Mouse (Mus musculus) CD8-positive naive resting alpha-beta T cell, adult 2 months (primary cell): ENCODE results near the gene Esam.

ENCODE experiments used
- DNase-seq, 2 experiments: peaks; one replicate each; pipeline ENCODE4 v3.0.0; 2022; ENCODE audit warnings: low read depth in 2 of 2, low spot score in 2 of 2

The Esam gene

GRCm38 (mm10) chr9:37527396-37528224, at the start of gene Esam:
TSS of gene Esam (plus strand) at chr9:37528078.
- no peak for DNase-seq

GRCm38 (mm10) chr9:37485146-37485545, 42.7 kb upstream of the Esam start:
- DNase-seq, result no peak

GRCm38 (mm10) chr9:37488041-37488440, 39.8 kb upstream of the Esam start:
- DNase-seq, result no peak

- DNase-seq, result peak; percentile 81 to 84
These were observed 39.1 kb upstream of the Esam start, which contains the start of gene Msantd2 for GRCm38 (mm10) chr9:37488611-37489396. TSS of gene Msantd2 (plus strand) at chr9:37489319.

- DNase-seq, result peak; percentile 16 to 25
These were observed 38.3 kb upstream of the Esam start for GRCm38 (mm10) chr9:37489446-37490120.

- no peak for DNase-seq
These were observed 32.1 kb upstream of the Esam start for GRCm38 (mm10) chr9:37495761-37496160.

GRCm38 (mm10) chr9:37496325-37496724, 31.6 kb upstream of the Esam start:
- no peak for DNase-seq

- DNase-seq, result no peak
These were observed 27.7 kb upstream of the Esam start for GRCm38 (mm10) chr9:37500201-37500600.

GRCm38 (mm10) chr9:37501170-37501569, 26.7 kb upstream of the Esam start:
- DNase-seq, result no peak

GRCm38 (mm10) chr9:37504348-37504747, 23.5 kb upstream of the Esam start:
- DNase-seq, result no peak

- DNase-seq, result no peak
These were observed 21.9 kb upstream of the Esam start for GRCm38 (mm10) chr9:37506023-37506422.

- no peak for DNase-seq
These were observed 15.8 kb upstream of the Esam start for GRCm38 (mm10) chr9:37512097-37512496.

GRCm38 (mm10) chr9:37514456-37514855, 13.4 kb upstream of the Esam start:
- no peak for DNase-seq

- no peak for DNase-seq
These were observed 10.4 kb upstream of the Esam start for GRCm38 (mm10) chr9:37517467-37517866.

- no peak for DNase-seq
These were observed 8.9 kb upstream of the Esam start for GRCm38 (mm10) chr9:37518991-37519390.

- DNase-seq, result no peak
These were observed 7.9 kb upstream of the Esam start for GRCm38 (mm10) chr9:37519995-37520394.

- DNase-seq, result no peak
These were observed 2.4 kb upstream of the Esam start for GRCm38 (mm10) chr9:37525461-37525860.

GRCm38 (mm10) chr9:37526443-37527395, 1.2 kb upstream of the Esam start:
- DNase-seq, result no peak

- no peak for DNase-seq
These were observed 520 bp downstream of the Esam start for GRCm38 (mm10) chr9:37528225-37528970.
